Mouse (Mus musculus): ENCODE measurements around the gene Rnd3. TPM values are rescaled to one million over a fixed set of nuclear protein-coding genes. Genes with fewer than 3 reads are reported as not detected.

Rnd3 gene
- total and polyA plus RNA-seq, 3 experiments, result not detected

- H3K27ac ChIP-seq (ENCODE audit: control insufficient read depth, low read depth, low read length), result no peak overlapping the region
- no peaks in the 10 kb centered on the region for H3K27me3 ChIP-seq (ENCODE audit: control insufficient read depth in 1 of 2, insufficient read depth in 2 of 2, low read length in 2 of 2)
- H3K4me3 ChIP-seq (ENCODE audit: control insufficient read depth in 1 of 2, insufficient read depth in 1 of 2, low read depth in 2 of 2, low read length in 2 of 2), result no peak overlapping the region
- H3K36me3 ChIP-seq (ENCODE audit: control insufficient read depth in 1 of 2, insufficient read depth in 2 of 2, low read length in 2 of 2), result no peaks in the 10 kb centered on the region
- no peak for TF ChIP-seq ZKSCAN1 (IDR thresholded peaks at IDR 0.05; ENCODE audit: low read depth, low read length)
- TF ChIP-seq GATA1 (IDR thresholded peaks at IDR 0.05; ENCODE audit: low read depth, low read length), result no peak
- no peak for TF ChIP-seq KAT2A (conservative IDR thresholded peaks at IDR 0.05; ENCODE audit: low read depth, low read length)
- no peak for TF ChIP-seq HCFC1 (IDR thresholded peaks at IDR 0.05; ENCODE audit: low read depth, low read length)
- no peak for TF ChIP-seq JUND (IDR thresholded peaks at IDR 0.05; ENCODE audit: low read depth, low read length)
- TF ChIP-seq MYB (IDR thresholded peaks at IDR 0.05; ENCODE audit: low read depth, low read length), result no peak
- no peak for TF ChIP-seq POLR2A (IDR thresholded peaks at IDR 0.05; ENCODE audit: control insufficient read depth in 1 of 2, insufficient read depth in 1 of 2, low read depth in 1 of 2, low read length in 2 of 2, poor library complexity in 1 of 2)
- TF ChIP-seq NRF1 (IDR thresholded peaks at IDR 0.05; ENCODE audit: insufficient read depth, low read depth, low read length, poor library complexity, severe bottlenecking), result no peak
- no peak for TF ChIP-seq MAZ (IDR thresholded peaks at IDR 0.05; ENCODE audit: low read depth, low read length)
- no peak for TF ChIP-seq ETS1 (IDR thresholded peaks at IDR 0.05; ENCODE audit: low read depth, low read length)
- no peak for TF ChIP-seq GABPA (IDR thresholded peaks at IDR 0.05; ENCODE audit: low read depth, low read length)
- TF ChIP-seq MYC (IDR thresholded peaks at IDR 0.05; ENCODE audit: low read depth, low read length), result no peak
- no peak for DNase-seq (ENCODE audit: low read depth, low spot score)
- H3K9ac ChIP-seq (ENCODE audit: control insufficient read depth, low read depth, low read length, poor library complexity, severe bottlenecking), result no peak overlapping the region
- no peaks in the 10 kb centered on the region for H3K9me3 ChIP-seq (replicated peaks; ENCODE audit: insufficient read depth, low read length)
- H3K4me1 ChIP-seq (ENCODE audit: control insufficient read depth in 1 of 2, insufficient read depth in 2 of 2, low read length in 2 of 2), result no peaks in the 10 kb centered on the region
- H3K79me2 ChIP-seq (ENCODE audit: control insufficient read depth, insufficient read depth, low read length, poor library complexity), result no peaks in the 10 kb centered on the region
Observed at GRCm38 (mm10) chr2:51087307-51088122, 61.4 kb downstream of the Rnd3 start.

- TF ChIP-seq ZKSCAN1 (IDR thresholded peaks at IDR 0.05; ENCODE audit: low read depth, low read length) (no peak), EP300 (IDR thresholded peaks at IDR 0.05; ENCODE audit: low read depth in 1 of 2, low read length in 2 of 2) (no peak), MAX (IDR thresholded peaks at IDR 0.05; ENCODE audit: low read length) (no peak), JUND (IDR thresholded peaks at IDR 0.05; ENCODE audit: low read depth, low read length) (no peak), ETS1 (IDR thresholded peaks at IDR 0.05; ENCODE audit: low read depth, low read length) (no peak), ZMIZ1 (IDR thresholded peaks at IDR 0.05; ENCODE audit: low read depth, low read length) (no peak), GATA1 (IDR thresholded peaks at IDR 0.05; ENCODE audit: low read depth, low read length) (no peak), GABPA (IDR thresholded peaks at IDR 0.05; ENCODE audit: low read depth, low read length) (no peak), POLR2A (IDR thresholded peaks at IDR 0.05; ENCODE audit: control insufficient read depth in 1 of 2, insufficient read depth in 1 of 2, low read depth in 1 of 2, low read length in 2 of 2, poor library complexity in 1 of 2) (no peak), TAL1 (IDR thresholded peaks at IDR 0.05; ENCODE audit: low read length) (no peak), USF2 (IDR thresholded peaks at IDR 0.05; ENCODE audit: borderline replicate concordance in 1 of 2, insufficient read depth in 1 of 2, low read depth in 1 of 2, low read length in 2 of 2) (no peak), MAZ (IDR thresholded peaks at IDR 0.05; ENCODE audit: low read depth, low read length) (no peak), USF1 (IDR thresholded peaks at IDR 0.05; ENCODE audit: low read depth, low read length) (no peak)
- Histone ChIP-seq H3K9me3 (replicated peaks; ENCODE audit: insufficient read depth, low read length) (no peaks in the 10 kb centered on the region), H3K27me3 (ENCODE audit: control insufficient read depth in 1 of 2, insufficient read depth in 2 of 2, low read length in 2 of 2) (no peaks in the 10 kb centered on the region), H3K27ac (ENCODE audit: control insufficient read depth, low read depth, low read length) (no peak overlapping the region), H3K4me1 (ENCODE audit: control insufficient read depth in 1 of 2, insufficient read depth in 2 of 2, low read length in 2 of 2) (no peaks in the 10 kb centered on the region), H3K79me2 (ENCODE audit: control insufficient read depth, insufficient read depth, low read length, poor library complexity) (no peaks in the 10 kb centered on the region), H3K36me3 (ENCODE audit: control insufficient read depth in 1 of 2, insufficient read depth in 2 of 2, low read length in 2 of 2) (no peaks in the 10 kb centered on the region), H3K4me3 (ENCODE audit: control insufficient read depth in 1 of 2, insufficient read depth in 1 of 2, low read depth in 2 of 2, low read length in 2 of 2) (no peak overlapping the region), H3K9ac (ENCODE audit: control insufficient read depth, low read depth, low read length, poor library complexity, severe bottlenecking) (no peak overlapping the region)
- DNase-seq (ENCODE audit: low read depth, low spot score), result no peak
Observed at GRCm38 (mm10) chr2:51085155-51085554, 63.8 kb downstream of the Rnd3 start.
